Mouse (Mus musculus): Measurements from ENCODE around the gene Parp1. TPM values are rescaled to one million over a fixed set of nuclear protein-coding genes. Genes with fewer than 3 reads are reported as not detected.
"Not testable (repeated sequence)": the region's sequence is repeated elsewhere in the genome, so short reads cannot be mapped to it uniquely, and the experiment has no call there.

Parp1 gene
- total RNA-seq, 2 experiments from 2014 or later = 58.1 to 71.3 TPM

DNA sequence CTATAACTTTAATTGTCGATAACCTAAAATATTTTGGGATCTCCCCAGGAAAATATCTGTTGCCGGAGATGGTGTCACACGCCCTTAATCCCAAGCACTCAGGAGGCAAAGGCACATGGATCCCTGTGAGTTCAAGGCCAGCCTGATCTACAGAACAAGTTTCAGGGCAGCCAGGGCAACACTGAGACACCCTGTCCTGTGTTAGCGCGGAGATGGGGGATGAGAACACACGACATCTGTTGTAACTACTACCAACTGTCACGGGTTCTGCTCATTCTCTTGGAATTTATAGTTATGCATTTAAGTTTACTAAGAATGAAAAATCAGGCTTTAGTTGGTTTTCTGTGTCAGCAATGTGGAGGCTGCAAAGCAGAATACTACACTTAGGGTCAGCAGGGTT, 476 bp upstream of the Parp1 start:
- TF ChIP-seq CTCF (IDR thresholded peaks at IDR 0.05) = no peak
- no peak for DNase-seq
- intact Hi-C loops (cut with DNase I) = loop anchor here (2.0 kb wide), 1 partner anchor 73 kb away; the partner anchor contains the start of gene Lin9
- Histone ChIP-seq H3K4me3 (peak overlapping the region; percentile 98), H3K27ac (peak overlapping the region; percentile 87)

- TF ChIP-seq CTCF (IDR thresholded peaks at IDR 0.05) = no peak
- intact Hi-C loops (cut with DNase I) = loop anchor here (2.0 kb wide), 1 partner anchor 71 kb away; the partner anchor contains the start of gene Lin9
- no peak for DNase-seq
- Histone ChIP-seq H3K4me3 (peak overlapping the region; percentile 98), H3K27ac (peak overlapping the region; percentile 87)
These were observed 729 bp downstream of the Parp1 start for GRCm38 (mm10) chr1:180569453-180569852.

GRCm38 (mm10) chr1:180570181-180570580, 1.5 kb downstream of the Parp1 start:
- intact Hi-C loops (cut with DNase I) = no loop called here
- TF ChIP-seq CTCF (IDR thresholded peaks at IDR 0.05) = no peak
- DNase-seq = no peak
- peak overlapping the region; percentile 98 for H3K4me3 ChIP-seq
- no peak overlapping the region for H3K27ac ChIP-seq

DNA sequence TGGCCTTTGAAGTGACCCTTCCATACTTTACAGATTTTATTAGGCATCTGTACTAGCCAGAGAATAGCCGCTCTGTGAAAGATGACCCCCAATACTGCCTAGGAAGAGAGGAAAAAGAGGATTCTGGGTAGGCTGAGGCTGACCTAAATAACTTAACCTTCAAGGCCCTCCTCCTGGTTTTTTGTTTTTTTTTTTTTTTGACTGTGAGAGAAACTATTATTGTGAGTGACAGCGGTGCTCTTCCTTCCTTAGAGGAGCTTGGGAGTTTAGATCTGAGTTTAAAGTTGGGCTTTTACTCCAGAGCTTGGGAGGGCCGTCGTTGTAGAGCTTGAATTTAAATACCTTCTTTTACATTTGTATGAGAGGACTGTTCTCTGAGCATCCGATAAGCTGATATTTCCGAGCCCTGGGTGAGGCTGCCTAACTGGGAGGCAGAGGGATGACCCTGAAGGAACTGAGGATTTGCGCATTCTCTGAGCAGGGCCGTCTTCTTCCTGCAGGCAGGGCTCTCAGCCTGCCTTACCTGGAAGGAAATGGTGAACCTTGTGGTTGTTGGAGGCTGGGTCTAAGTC, 2.4 kb downstream of the Parp1 start:
- intact Hi-C loops (cut with DNase I) = no loop called here
- no peak for DNase-seq
- TF ChIP-seq CTCF (IDR thresholded peaks at IDR 0.05) = no peak
- no peak overlapping the region for H3K4me3 ChIP-seq
- no peak overlapping the region for H3K27ac ChIP-seq

DNA sequence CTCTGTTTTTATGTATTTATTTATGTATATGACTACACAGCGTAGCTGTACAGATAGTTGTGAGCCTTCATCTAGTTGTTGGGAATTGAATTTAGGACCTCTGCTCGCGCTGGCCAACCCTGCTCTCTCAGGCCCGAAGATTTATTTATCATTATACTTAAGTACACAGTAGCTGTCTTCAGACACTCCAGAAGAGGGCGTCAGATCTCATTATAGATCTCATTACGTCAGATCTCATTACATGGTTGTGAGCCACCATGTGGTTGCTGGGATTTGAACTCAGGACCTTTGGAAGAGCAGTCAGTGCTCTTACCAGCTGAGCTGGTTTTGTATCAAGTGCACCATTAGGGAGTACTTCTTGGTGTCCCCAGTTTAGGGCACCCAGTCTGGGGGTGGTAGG, 3.0 kb downstream of the Parp1 start:
- intact Hi-C loops (cut with DNase I) = not testable (repeated sequence)

DNA sequence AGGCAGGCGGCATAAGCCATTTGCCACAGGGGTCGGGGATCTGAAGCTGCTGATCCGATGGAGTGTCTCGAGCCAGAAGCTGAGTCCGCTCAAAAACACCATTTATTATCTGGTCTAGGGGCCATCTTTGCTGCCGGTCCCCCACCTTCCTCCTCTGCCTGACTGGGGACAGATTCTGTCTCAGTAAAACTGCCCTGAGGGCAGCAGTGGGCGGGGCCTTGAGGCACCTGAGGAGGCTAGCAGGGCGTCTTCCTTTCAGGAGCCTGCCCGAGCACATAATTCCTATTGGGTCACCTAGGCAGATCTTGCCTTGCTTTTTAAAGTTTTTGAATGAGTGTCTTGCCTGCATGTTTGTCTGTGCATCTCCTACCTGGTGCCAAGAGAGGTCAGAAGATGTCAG, 3.4 kb downstream of the Parp1 start:
- H3K4me3 ChIP-seq = no peak overlapping the region
- no peak overlapping the region for H3K27ac ChIP-seq
- intact Hi-C loops (cut with DNase I) = no loop called here
- no peak for DNase-seq
- TF ChIP-seq CTCF (IDR thresholded peaks at IDR 0.05) = no peak

More for the DNA sequence above, 3.0 kb downstream of the Parp1 start:
- DNase-seq, H3K27ac ChIP-seq, H3K4me3 ChIP-seq: not testable (repeated sequence)

DNA sequence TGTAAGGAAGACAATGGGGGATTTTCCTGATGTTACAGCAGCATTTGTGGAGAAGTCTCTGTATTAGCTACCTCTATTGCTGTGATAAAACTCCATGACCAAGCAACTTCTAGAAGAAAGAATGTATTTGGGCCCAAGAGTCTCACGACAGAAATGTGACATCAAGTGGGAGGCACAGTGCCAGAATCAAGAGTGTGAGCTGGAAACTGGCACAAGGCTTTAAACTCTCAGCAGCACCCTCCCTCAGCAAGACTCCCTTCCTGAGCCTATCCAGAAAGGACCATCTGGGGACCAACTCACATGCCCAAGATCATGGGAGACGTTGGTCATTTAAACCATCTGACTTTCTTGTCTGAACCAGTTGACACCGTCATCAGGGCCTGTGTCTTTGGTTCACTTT, 7.8 kb downstream of the Parp1 start:
- no peak for DNase-seq
- no peak for TF ChIP-seq CTCF (IDR thresholded peaks at IDR 0.05)
- H3K4me3 ChIP-seq = no peak overlapping the region
- no peak overlapping the region for H3K27ac ChIP-seq
- intact Hi-C loops (cut with DNase I) = no loop called here

DNA sequence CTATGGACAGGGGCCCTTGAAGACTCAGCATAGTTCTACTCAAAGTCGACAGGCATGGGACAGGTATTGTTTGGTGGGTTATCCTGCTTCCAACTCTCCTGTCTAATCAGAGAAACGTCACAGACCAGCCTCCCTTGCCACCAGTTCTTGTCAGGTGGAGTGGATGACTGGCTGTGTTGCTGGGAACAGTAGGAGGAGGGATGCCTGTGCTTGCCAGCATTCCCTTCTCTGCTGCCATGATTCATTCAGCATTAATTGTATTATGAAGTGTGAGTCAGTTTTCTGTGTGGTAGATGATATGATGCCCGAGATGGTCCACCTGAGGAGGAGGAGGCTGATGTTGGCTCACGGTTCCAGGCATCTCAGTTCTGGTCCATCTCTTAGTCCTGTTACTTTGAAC, 9.1 kb downstream of the Parp1 start:
- intact Hi-C loops (cut with DNase I) = no loop called here
- DNase-seq = no peak
- Histone ChIP-seq H3K27ac (no peak overlapping the region), H3K4me3 (no peak overlapping the region)
- no peak for TF ChIP-seq CTCF (IDR thresholded peaks at IDR 0.05)

DNA sequence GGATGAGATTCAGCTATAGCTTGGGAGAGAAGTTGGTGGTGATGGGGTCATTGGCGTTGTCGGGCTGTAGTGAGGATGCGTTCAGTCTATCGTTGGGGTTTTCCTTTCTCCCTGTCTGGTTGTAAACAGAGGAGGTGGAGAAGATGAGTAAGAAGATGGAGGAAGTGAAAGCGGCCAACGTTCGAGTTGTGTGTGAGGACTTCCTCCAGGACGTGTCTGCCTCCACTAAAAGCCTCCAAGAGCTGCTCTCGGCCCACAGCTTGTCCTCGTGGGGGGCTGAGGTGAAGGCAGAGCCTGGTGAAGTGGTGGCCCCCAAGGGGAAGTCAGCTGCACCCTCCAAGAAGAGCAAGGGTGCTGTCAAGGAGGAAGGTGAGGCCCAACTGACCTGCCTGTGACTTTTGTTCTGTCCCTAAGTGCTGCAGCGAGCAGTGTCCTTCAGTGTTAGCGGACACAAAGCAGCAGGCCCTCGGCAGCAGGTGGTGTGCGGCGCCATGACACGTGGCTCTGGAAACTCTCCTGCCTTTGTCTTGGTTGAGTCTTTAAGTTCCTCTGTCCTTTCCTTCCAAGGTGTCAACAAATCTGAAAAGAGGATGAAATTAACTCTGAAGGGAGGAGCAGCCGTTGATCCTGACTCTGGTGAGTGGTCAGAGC, 19.2 kb downstream of the Parp1 start:
- H3K27ac ChIP-seq = no peak overlapping the region
- no peak overlapping the region for H3K4me3 ChIP-seq
- no peak for DNase-seq
- no peak for TF ChIP-seq CTCF (IDR thresholded peaks at IDR 0.05)
- intact Hi-C loops (cut with DNase I) = no loop called here

DNA sequence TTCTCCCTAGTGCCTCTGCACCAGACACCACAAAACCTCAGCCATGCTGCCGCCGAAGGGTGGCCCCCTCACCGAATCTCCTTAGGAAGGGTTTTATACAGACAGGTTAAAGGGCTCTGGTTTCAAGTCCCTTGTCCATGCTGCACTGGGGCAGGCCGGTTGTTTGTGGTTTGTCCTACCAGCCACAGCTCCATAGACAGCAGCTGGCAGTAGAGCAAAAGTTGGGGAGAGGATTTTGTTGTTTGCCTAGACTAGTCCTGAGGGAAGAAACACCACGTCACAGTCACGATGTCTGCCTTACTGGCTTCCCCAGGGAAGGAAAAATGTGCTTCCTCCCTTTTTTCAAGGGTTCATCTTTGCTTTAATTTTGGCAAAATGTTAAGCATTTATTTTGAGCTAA, 31.9 kb downstream of the Parp1 start:
- Histone ChIP-seq H3K27ac (no peak overlapping the region), H3K4me3 (no peak overlapping the region)
- no peak for DNase-seq
- intact Hi-C loops (cut with DNase I) = no loop called here
- TF ChIP-seq CTCF (IDR thresholded peaks at IDR 0.05) = no peak

DNA sequence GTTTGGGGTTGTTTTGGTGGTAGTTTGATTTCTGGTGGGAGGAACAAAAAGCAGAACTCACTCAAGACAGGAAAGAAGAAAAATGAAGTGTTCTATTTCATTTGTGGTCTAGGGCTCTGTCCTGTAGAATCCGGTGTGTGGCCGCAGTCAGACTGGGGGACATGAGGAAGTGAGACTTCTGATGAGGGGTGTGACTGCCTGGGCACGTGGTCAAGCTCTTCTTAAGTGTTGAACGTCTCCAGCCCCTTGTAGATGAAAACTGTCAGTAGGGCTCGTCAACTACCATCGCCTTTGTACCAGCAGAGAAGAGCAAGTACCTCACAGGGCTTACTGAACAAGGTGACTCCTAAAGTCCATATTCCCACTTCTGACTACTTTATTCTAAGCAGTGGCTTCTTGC, 33.1 kb downstream of the Parp1 start:
- H3K27ac ChIP-seq = no peak overlapping the region
- TF ChIP-seq CTCF (IDR thresholded peaks at IDR 0.05) = no peak
- intact Hi-C loops (cut with DNase I) = no loop called here
- DNase-seq = no peak
- H3K4me3 ChIP-seq = no peak overlapping the region

- H3K27ac ChIP-seq = peak overlapping the region; percentile 88
- intact Hi-C loops (cut with DNase I) = no loop called here
These were observed 35.9 kb downstream of the Parp1 start for GRCm38 (mm10) chr1:180604579-180604978.

GRCm38 (mm10) chr1:180606106-180606505, 37.4 kb downstream of the Parp1 start:
- intact Hi-C loops (cut with DNase I) = no loop called here
- Histone ChIP-seq H3K4me3 (no peak overlapping the region), H3K27ac (peak overlapping the region; percentile 88)
- no peak for DNase-seq
- no peak for TF ChIP-seq CTCF (IDR thresholded peaks at IDR 0.05)

More at GRCm38 (mm10) chr1:180604579-180604978, 35.9 kb downstream of the Parp1 start:
- no peak for TF ChIP-seq CTCF (IDR thresholded peaks at IDR 0.05)
- H3K4me3 ChIP-seq = no peak overlapping the region
- peak; percentile 85 for DNase-seq
